Mouse (Mus musculus): ENCODE data around the gene Tle2. TPM values are rescaled to one million over a fixed set of nuclear protein-coding genes. Genes with fewer than 3 reads are reported as not detected.

Gene Tle2
- total RNA-seq, 2 experiments from 2014 or later, result 23.7 to 37.6 TPM

DNA sequence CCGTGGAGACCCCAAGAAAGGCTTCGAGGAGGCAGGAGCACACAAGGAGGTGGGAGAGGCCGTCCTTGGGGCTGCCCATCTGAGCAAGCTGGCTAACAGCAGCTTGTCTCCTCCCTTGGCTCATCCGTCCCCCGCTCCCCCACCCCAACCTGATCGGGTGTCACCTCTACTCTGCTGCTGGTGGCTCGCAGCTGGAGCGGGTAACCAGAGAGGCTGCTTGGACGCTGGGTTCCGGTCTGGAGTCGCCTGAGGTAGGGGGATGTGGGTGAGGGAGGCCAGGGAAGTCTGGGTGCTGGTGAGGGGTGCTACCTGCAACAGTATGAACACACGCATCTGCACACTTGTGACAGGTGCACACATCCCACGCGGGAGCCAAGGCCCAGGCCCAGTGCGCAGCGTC lies 54.0 kb downstream of the Tle2 start, which contains the start of gene Ankrd24:
Gene Ankrd24, plus strand, starts transcription at position 151 of the 400 bp plus-strand sequence.
- DNase-seq (ENCODE audit: low spot score in 2 of 2), result no peak
- intact Hi-C loops (cut with DNase I), result no loop called here

DNA sequence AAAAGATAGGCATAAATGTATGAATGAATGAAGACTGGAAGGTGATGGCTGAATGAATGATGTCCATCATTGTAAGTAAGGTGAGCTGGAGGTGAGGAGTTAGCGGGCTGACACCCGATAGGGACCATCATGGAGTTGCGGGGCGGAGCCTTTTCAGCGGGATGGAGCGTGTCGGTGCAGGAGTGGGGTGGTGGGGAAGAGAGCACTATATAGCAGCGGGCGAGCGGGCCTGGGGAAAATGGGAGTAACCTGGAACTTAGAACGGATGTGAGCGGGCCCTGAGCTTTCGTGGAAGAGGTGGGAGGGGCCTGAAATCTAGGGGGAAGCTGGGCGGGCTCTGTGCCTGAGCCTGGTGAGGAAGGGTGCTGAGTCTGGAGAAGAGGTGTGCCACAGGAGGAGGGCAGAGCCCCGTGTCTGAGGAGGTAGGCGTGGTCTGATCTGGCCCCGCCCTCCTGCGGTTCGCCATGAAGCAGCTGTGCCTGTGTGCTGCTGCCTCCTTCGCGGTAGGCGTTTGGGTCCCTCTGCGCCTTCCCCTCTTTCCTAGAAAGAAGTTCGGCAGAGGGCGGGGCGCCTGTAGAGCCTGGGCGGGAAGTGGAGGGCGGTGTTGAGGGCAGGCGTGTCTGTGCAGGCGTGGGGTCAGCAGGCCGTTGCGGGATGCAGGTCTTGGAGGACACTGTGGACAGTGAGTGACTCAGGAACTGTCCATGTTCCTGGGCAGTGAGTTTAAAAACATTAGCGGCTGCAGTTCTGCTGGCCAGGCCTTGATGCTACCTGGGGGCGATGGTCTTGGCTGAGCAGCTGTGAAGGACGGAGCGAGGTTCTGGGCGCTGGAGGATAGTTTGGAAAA lies 59.1 kb downstream of the Tle2 start:
- intact Hi-C loops (cut with DNase I), result no loop called here
- peak; percentile 82 for DNase-seq (ENCODE audit: low spot score in 2 of 2)

DNA sequence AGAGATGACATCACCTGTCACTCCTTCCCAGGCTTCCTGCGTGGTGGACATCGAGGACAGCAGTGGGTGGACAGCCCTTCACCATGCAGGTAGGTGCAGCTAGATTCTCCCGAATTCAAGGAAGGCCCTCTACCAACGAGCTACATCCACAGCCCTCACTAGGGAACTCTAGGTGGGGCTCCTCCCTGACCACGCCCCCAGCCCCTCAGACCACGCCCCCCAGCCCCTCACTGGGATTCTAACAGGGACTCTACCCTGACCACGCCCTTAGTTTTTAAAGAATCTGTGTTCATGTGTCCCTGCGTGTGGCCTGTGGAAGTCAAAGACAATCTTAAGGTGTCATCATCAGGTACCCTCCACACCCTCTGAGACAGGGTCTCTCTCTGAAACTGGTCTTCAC lies 62.0 kb downstream of the Tle2 start:
- DNase-seq (ENCODE audit: low spot score in 2 of 2), result no peak
- intact Hi-C loops (cut with DNase I), result no loop called here

DNA sequence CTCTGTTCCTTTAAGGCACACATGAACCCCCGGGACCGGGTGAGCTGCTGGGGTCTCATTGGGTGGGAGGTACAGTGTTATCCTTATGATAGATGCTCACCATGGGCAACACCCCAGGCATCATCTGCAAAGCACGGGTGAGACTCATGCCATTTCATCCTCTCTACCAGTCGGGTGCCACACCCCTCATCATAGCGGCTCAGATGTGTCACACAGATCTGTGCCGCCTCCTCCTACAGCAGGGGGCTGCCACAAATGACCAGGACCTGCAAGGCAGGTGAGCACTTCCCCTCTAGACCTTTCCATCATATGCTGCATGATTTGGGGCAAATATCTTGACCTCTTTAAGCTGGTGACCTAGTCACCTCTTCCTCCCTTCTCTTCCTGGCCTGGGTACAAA lies 63.7 kb downstream of the Tle2 start:
- no peak for DNase-seq (ENCODE audit: low spot score in 2 of 2)
- intact Hi-C loops (cut with DNase I), result no loop called here

Other genes with a start within 250 kb of the Tle2 start
- under 1 TPM; 0.45 to 0.99 TPM for gene Tbxa2r, start 245.8 kb upstream of the Tle2 start, total RNA-seq (2021)
- gene Gipc3, start 231.3 kb upstream of the Tle2 start, total RNA-seq (2021), result 1 to 10 TPM; 1.4 to 1.8 TPM
- gene Hmg20b, start 224.1 kb upstream of the Tle2 start, total RNA-seq (2021), result 10 to 100 TPM; 27.0 to 35.5 TPM
- gene Mfsd12, start 217.1 kb upstream of the Tle2 start, total RNA-seq (2021), result 10 to 100 TPM; 39.6 to 40.9 TPM
- 1 to 10 TPM in 1 of 2 experiments, under 1 TPM in 1; 0.49 to 2.2 TPM for gene 4930404N11Rik, start 208.7 kb upstream of the Tle2 start, total RNA-seq (2021)
- 10 to 100 TPM; 67.8 to 72.2 TPM for gene Fzr1, start 196.0 kb upstream of the Tle2 start, total RNA-seq (2021)
- gene Dohh, start 190.1 kb upstream of the Tle2 start, total RNA-seq (2021), result 100 to 1,000 TPM in 1 of 2 experiments, 10 to 100 TPM in 1; 80.0 to 103 TPM
- gene Gm48551, start 190.1 kb upstream of the Tle2 start, total RNA-seq (2021), result 1 to 10 TPM; 2.5 to 4.3 TPM
- 1 to 10 TPM; 1.9 to 4.9 TPM for gene Gm48552, start 185.6 kb upstream of the Tle2 start, total RNA-seq (2021)
- gene Smim24, start 181.5 kb upstream of the Tle2 start, total RNA-seq (2021), result under 1 TPM; 0.77 to 0.94 TPM
- gene Nfic, start 118.9 kb upstream of the Tle2 start, total RNA-seq (2021), result 10 to 100 TPM; 87.9 to 96.9 TPM
- gene Celf5, start 91.9 kb upstream of the Tle2 start, total RNA-seq (2021), result 100 to 1,000 TPM; 256 to 303 TPM
- gene Ncln, start 78.2 kb upstream of the Tle2 start, total RNA-seq (2021), result 10 to 100 TPM; 74.9 to 88.8 TPM
- under 1 TPM; 0.43 to 0.52 TPM for gene S1pr4, start 74.4 kb upstream of the Tle2 start, total RNA-seq (2021)
- gene Gna15, start 50.3 kb upstream of the Tle2 start, total RNA-seq (2021), result 1 to 10 TPM; 2.3 to 3.1 TPM
- 100 to 1,000 TPM; 103 to 115 TPM for gene Gna11, start 29.4 kb upstream of the Tle2 start, total RNA-seq (2021)
- gene Aes, start 15.1 kb upstream of the Tle2 start, total RNA-seq (2021), result 100 to 1,000 TPM; 652 to 731 TPM
- gene Tle6, start 26.5 kb downstream of the Tle2 start, total RNA-seq (2021), result 10 to 100 TPM in 1 of 2 experiments, 1 to 10 TPM in 1; 9.7 to 10.9 TPM
- gene BC025920, start 31.7 kb downstream of the Tle2 start, total RNA-seq (2021), result 1 to 10 TPM; 3.5 to 3.6 TPM
- gene Sirt6, start 53.2 kb downstream of the Tle2 start, total RNA-seq (2021), result 10 to 100 TPM; 22.7 to 29.4 TPM
- gene Ankrd24, start 54.0 kb downstream of the Tle2 start, total RNA-seq (2021), result 10 to 100 TPM; 37.8 to 46.7 TPM
- gene Gm10778, start 74.5 kb downstream of the Tle2 start, total RNA-seq (2021), result 1 to 10 TPM; 3.9 to 4.1 TPM
- gene Zfp433, start 130.3 kb downstream of the Tle2 start, total RNA-seq (2021), result 10 to 100 TPM in 1 of 2 experiments, 1 to 10 TPM in 1; 9.6 to 10.4 TPM
- gene Gm3055, start 196.6 kb downstream of the Tle2 start, total RNA-seq (2021), result 10 to 100 TPM in 1 of 2 experiments, 1 to 10 TPM in 1; 8.4 to 12.7 TPM
- 1 to 10 TPM; 3.3 to 3.4 TPM for gene Gm4767, start 237.6 kb downstream of the Tle2 start, total RNA-seq (2021)